Mouse (Mus musculus) liver, embryonic 14.5 days (tissue): ENCODE results near the gene Ccdc36. TPM values are rescaled to one million over a fixed set of nuclear protein-coding genes. Genes with fewer than 3 reads are reported as not detected.

Source experiments
- ATAC-seq: fragments of 200-750 bp; cut with Nextera tagmentation; 2 replicates; pipeline ENCODE4 v1.8.0; 2017; ENCODE audit warnings: moderate number of reproducible peaks, mild to moderate bottlenecking, moderate library complexity; ENCODE audit not compliant: insufficient read depth
- DNase-seq, 3 experiments: peaks; one replicate each; pipeline ENCODE4 v3.0.0-alpha.2; 2012 to 2013; ENCODE audit warnings: low read depth in 3 of 3, low spot score in 3 of 3
- H3K27ac ChIP-seq: fragments of 300-500 bp; sonication (generic); 2 replicates; pipeline ENCODE4 v1.5.1; 2014; ENCODE audit warnings: moderate library complexity, mild to moderate bottlenecking, control low read depth, inconsistent platforms
- H3K27me3 ChIP-seq: fragments of 300-500 bp; sonication (generic); 2 replicates; pipeline ENCODE4 v1.6.1; 2014; ENCODE audit warnings: mild to moderate bottlenecking, low read length, moderate library complexity; ENCODE audit not compliant: control insufficient read depth, insufficient read depth
- H3K36me3 ChIP-seq: fragments of 300-500 bp; sonication (generic); replicated peaks from 2 replicates; pipeline ENCODE4 v1.6.1; 2014; ENCODE audit warnings: low read depth; ENCODE audit not compliant: control insufficient read depth, insufficient read depth
- H3K4me1 ChIP-seq, 2 experiments: fragments of 200-500 bp in 1 of 2; fragments of 300-500 bp in 1 of 2; sonication (generic) in 1 of 2; replicated peaks; 2 replicates each; pipeline ENCODE4 v1.6.1; 2012 to 2014; ENCODE audit warnings: antibody characterized with exemption in 1 of 2, inconsistent platforms in 1 of 2, low read length in 1 of 2; ENCODE audit not compliant: control insufficient read depth in 2 of 2, insufficient read depth in 2 of 2
- H3K4me2 ChIP-seq: fragments of 300-500 bp; sonication (generic); 2 replicates; pipeline ENCODE4 v1.6.1; 2014; ENCODE audit warnings: low read depth, mild to moderate bottlenecking, control low read depth, moderate library complexity
- H3K4me3 ChIP-seq, 2 experiments: fragments of 200-500 bp in 1 of 2; fragments of 300-500 bp in 1 of 2; sonication (generic) in 1 of 2; 2 replicates each; pipeline ENCODE4 v1.5.1; 2012 to 2014; ENCODE audit warnings: low read depth in 2 of 2, low read length in 2 of 2, mild to moderate bottlenecking in 2 of 2, control low read depth in 1 of 2, inconsistent platforms in 1 of 2, moderate library complexity in 1 of 2; ENCODE audit not compliant: insufficient read depth in 1 of 2
- H3K9ac ChIP-seq: fragments of 300-500 bp; sonication (generic); replicated peaks from 2 replicates; pipeline ENCODE4 v1.6.1; 2014; ENCODE audit warnings: mild to moderate bottlenecking, control low read depth, moderate library complexity
- H3K9me3 ChIP-seq: fragments of 300-500 bp; sonication (generic); 2 replicates; pipeline ENCODE4 v1.6.1; 2016; ENCODE audit warnings: low read length, mixed read lengths; ENCODE audit not compliant: control insufficient read depth
- CTCF ChIP-seq: IDR thresholded peaks from 2 replicates; pipeline ENCODE4 v1.5.1; 2016; ENCODE audit warnings: antibody characterized with exemption, low read depth, control low read depth
- EP300 ChIP-seq: IDR thresholded peaks from 2 replicates; pipeline ENCODE4 v1.6.1; 2016; ENCODE audit warnings: antibody characterized with exemption, low read depth
- WGBS: fragments of 180-500 bp; shearing (Covaris S2); extraction: QIAGEN DNeasy Blood & Tissue Kit; methylation state at CpG from one replicate; pipeline ENCODE4 v1.1.7; 2014; ENCODE audit not compliant: insufficient replicate concordance; 5-methylcytosine and 5-hydroxymethylcytosine counted together
- polyA plus RNA-seq, 2 experiments: library from polyadenylated mRNA; depleted of rRNA in 1 of 2; stranded (reverse) in 1 of 2; unstranded in 1 of 2; fragments of >200 nt; fragmentation: Nextera tagmentation in 1 of 2; extraction: Ambion mirVana in 1 of 2; gene quantifications; 2 replicates each; pipeline versions ENCODE4 v1.2.1 to v1.2.3; 2012 to 2014

The Ccdc36 gene
- polyA plus RNA-seq, 2 experiments, result 0.20 to 0.27 TPM

DNA sequence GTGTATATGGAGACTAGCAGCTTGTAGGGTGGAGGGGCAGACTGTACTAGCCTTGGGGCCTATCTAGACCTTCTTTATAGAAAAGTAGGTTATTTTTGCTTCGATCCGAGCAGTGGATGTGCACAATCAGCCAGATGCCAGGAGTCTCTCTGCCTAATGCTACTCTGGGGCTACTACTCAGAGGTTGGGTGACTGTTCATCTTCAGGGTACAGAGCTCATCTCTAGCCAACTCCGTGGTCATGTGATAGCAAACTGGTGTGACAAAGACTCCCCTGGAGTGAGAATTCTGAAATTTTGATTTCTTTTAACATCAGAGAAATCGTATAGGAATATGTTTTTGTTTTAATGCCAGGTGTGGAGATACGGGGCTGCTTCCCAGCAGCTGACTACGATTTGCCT lies 24.6 kb upstream of the Ccdc36 start:
- whole genome bisulfite sequencing, result 46% methylated on average over 6 of the region's 6 CpGs
- no peaks in the 10 kb centered on the region for H3K27me3 ChIP-seq
- no peak overlapping the region for H3K27ac ChIP-seq
- H3K4me1 ChIP-seq, result peaks cover 27 to 45% of the 10 kb centered on the region in 2 experiments
- TF ChIP-seq EP300, result no peak
- peak overlapping the region; percentile 98 for H3K4me2 ChIP-seq
- no peak overlapping the region for H3K9ac ChIP-seq
- peak overlapping the region in 1 of 2 experiments; percentile 71; a peak in 2 of 4 replicates for H3K4me3 ChIP-seq
- H3K36me3 ChIP-seq, result no peaks in the 10 kb centered on the region
- ATAC-seq (peak; percentile 24), DNase-seq (no peak)
- H3K9me3 ChIP-seq, result no peaks in the 10 kb centered on the region

- DNase-seq (peak; percentile 73 to 78 (median 75)), ATAC-seq (peak; percentile 79)
- no peaks in the 10 kb centered on the region for H3K27me3 ChIP-seq
- no peaks in the 10 kb centered on the region for H3K36me3 ChIP-seq
- H3K9me3 ChIP-seq, result no peaks in the 10 kb centered on the region
- H3K4me1 ChIP-seq, result peaks cover 27 to 41% of the 10 kb centered on the region in 2 experiments
- no peak overlapping the region; the same call in 1 of the 2 replicates for H3K27ac ChIP-seq
- H3K4me2 ChIP-seq, result peak overlapping the region; percentile 98
- H3K4me3 ChIP-seq, result peak overlapping the region; percentile 66 to 71
- TF ChIP-seq EP300 (no peak), CTCF (peak; percentile 98)
- peak overlapping the region; percentile 69 for H3K9ac ChIP-seq
- under 1% methylated on average over 40 of the region's 40 CpGs for WGBS
Measured at GRCm38 (mm10) chr9:108452291-108452906, 24.1 kb upstream of the Ccdc36 start.

DNA sequence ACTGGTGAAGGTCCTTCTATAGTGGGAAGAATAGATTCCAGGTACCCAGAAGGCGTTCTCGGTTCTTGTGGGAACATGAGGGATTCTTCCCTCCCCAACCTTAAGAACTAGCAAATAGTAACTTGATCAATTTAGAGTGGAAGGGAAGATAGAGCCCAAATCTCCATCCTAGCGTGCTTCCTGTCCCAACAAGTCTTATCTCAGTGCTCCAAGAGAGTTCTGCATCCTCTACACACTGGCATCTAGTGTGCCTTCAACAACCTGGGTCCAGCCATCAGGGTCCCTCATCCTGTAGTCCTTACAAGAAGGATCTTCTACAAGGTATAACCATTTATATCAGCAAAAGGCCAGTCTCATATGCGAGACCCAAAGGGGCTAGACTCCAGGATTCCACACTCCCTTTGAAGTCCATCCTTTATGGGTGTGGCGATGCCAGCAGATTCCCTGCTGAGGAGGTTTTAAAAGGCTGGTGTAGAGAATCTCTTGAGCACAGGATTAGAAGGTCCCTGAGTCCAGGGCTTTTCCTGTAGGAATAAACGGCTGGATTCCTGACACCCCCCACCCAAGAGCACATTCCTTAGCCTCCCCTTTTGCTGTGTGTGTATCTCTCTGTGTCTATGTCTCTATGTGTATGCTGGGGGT lies 23.4 kb upstream of the Ccdc36 start:
- H3K4me1 ChIP-seq, result peaks cover 27 to 39% of the 10 kb centered on the region in 2 experiments
- 46% methylated on average over 6 of the region's 6 CpGs for WGBS
- H3K27me3 ChIP-seq, result no peaks in the 10 kb centered on the region
- H3K36me3 ChIP-seq, result no peaks in the 10 kb centered on the region
- peak overlapping the region; percentile 12 for H3K27ac ChIP-seq
- ATAC-seq, result 0 out of 2 replicates have a peak, but pooled peaks have one; percentile 21
- H3K9ac ChIP-seq, result peak overlapping the region; percentile 69
- no peak for DNase-seq
- H3K9me3 ChIP-seq, result no peaks in the 10 kb centered on the region
- no peak for TF ChIP-seq EP300
- no peak for TF ChIP-seq CTCF
- H3K4me3 ChIP-seq, result peak overlapping the region; percentile 66 to 71
- H3K4me2 ChIP-seq, result peak overlapping the region; percentile 98

- peak overlapping the region; percentile 12 for H3K27ac ChIP-seq
- TF ChIP-seq CTCF (0 out of 2 replicates have a peak, but pooled peaks have one; percentile 7), EP300 (peak; percentile 35; the same call in 1 of the 2 replicates)
- peak in 2 of 3 experiments; percentile 35 to 47 for DNase-seq
- H3K36me3 ChIP-seq, result no peaks in the 10 kb centered on the region
- peak overlapping the region; percentile 21; the same call in 1 of the 2 replicates for H3K9ac ChIP-seq
- peaks cover 27 to 35% of the 10 kb centered on the region in 2 experiments for H3K4me1 ChIP-seq
- 17% methylated on average over 6 of the region's 6 CpGs for WGBS
- peak; percentile 71 for ATAC-seq
- H3K4me3 ChIP-seq, result peak overlapping the region; percentile 36 to 71
- H3K9me3 ChIP-seq, result no peaks in the 10 kb centered on the region
- H3K27me3 ChIP-seq, result no peaks in the 10 kb centered on the region
- H3K4me2 ChIP-seq, result peak overlapping the region; percentile 98
Measured at GRCm38 (mm10) chr9:108451170-108451493, 22.8 kb upstream of the Ccdc36 start.
